Mouse (Mus musculus) testis, adult 2 months (tissue): ENCODE data around the gene Mtch1.

Experiments used
- CTCF ChIP-seq: fragments of 200-500 bp; IDR thresholded peaks from 2 replicates; pipeline ENCODE4 v1.5.1; 2012; ENCODE audit warnings: low read depth, mild to moderate bottlenecking, inconsistent platforms, low read length, moderate library complexity; ENCODE audit not compliant: control insufficient read depth, insufficient read depth, insufficient replicate concordance
- POLR2A ChIP-seq: fragments of 200-500 bp; IDR thresholded peaks from 2 replicates; pipeline ENCODE4 v1.6.1; 2012; ENCODE audit warnings: low read depth, mild to moderate bottlenecking, inconsistent platforms, low read length, moderate library complexity; ENCODE audit not compliant: control insufficient read depth

DNA sequence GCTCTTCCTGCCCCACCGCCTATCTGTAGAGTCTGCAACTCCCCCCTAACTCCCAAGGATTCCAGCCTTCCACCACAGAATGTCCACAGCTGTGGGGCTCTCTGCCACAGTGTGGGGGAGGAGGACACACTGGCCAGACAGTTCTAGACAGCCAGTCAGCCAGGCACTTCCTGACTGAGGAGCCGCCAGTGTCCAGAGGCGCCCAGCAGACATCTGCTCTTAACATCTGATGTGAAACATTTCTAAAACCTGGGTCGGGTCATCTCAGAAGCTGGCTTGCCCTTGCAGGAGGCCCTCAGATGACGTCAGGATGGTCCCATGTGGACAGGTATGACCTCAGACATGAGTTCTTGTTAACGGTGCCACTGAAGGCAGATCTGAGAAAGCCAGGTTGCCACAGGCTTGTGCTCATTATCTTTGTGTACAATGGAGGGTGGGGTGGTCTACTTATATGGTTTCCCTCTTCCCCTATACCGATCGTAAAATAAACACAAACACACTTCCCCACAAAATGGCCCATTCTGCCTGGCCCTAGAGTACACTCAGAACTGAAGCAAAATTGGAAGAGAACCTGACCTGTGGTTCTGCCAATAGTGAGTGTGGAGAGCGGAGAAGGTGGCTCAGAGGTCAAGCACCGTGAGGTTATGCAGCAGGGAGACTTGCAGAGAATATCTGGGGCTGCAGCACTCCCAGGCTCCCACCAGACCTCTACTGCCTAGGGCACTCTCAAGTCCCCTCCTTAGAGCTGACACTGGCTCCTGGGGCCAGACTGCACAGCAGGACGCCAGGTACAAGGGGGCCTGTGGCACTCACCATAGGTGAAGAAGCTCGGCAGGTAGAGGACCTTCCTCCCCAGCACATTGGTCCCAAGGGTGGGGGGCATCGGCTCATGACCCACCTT is 5.5 kb downstream of the Mtch1 start:
- TF ChIP-seq CTCF (no peak), POLR2A (no peak)
